Mouse (Mus musculus) erythroblast, embryonic 14.5 days (primary cell): ENCODE data around the gene E2f2.

ENCODE experiments used
- GATA1 ChIP-seq: IDR thresholded peaks from 2 replicates; pipeline ENCODE4 v1.6.1; 2012; ENCODE audit warnings: low read length, inconsistent platforms, mixed read lengths
- TAL1 ChIP-seq: IDR thresholded peaks from 3 replicates; pipeline ENCODE4 v1.6.1; 2012; ENCODE audit warnings: low read length, inconsistent platforms, mixed read lengths

GRCm38 (mm10) chr4:136196201-136196600 is 24.0 kb downstream of the E2f2 start:
- TF ChIP-seq GATA1 (no peak), TAL1 (no peak)
